Comparison of ENCODE assay signal across 12 mouse cellular contexts in genomic region chr2:21292669-21293151, GRCm38 (mm10).
A peak's percentile ranks its signal among the peaks of the same experiment; 100 is the strongest.
DNase-seq lines count a peak whose midpoint lies in the region; ATAC-seq and TF ChIP-seq lines count a peak whose summit lies in the region.
"Had no signal": no experiment of that assay in that cellular context is flagged by ENCODE, and none has a peak within 500 bp of the region (broad histone marks: within the 10 kb centered on the region; RNA-seq: fewer than 3 reads in every experiment).

No protein-coding gene starts in this region.

- H3K27ac ChIP-seq in midbrain, embryonic 11.5 days (ENCODE audit: low read depth, low read length) = no peak overlapping the region
- no peak overlapping the region for H3K27ac ChIP-seq in intestine, embryonic 16.5 days (ENCODE audit: low read length)
- no peak overlapping the region for H3K27ac ChIP-seq in intestine, postnatal 0 days (ENCODE audit: low read depth, low read length)
- H3K27ac ChIP-seq: liver, embryonic 15.5 days; stomach, embryonic 15.5 days had no signal

- peak; percentile 82 for ATAC-seq in midbrain, embryonic 11.5 days (ENCODE audit: low FRiP score)
- ATAC-seq in intestine, embryonic 16.5 days = no peak
- ATAC-seq in intestine, postnatal 0 days = no peak

- no peaks in the 10 kb centered on the region for H3K36me3 ChIP-seq in midbrain, embryonic 11.5 days (ENCODE audit: control insufficient read depth, insufficient read depth, low read length)
- H3K36me3 ChIP-seq in intestine, embryonic 16.5 days (ENCODE audit: control insufficient read depth, insufficient read depth, low read length) = no peaks in the 10 kb centered on the region
- H3K36me3 ChIP-seq in intestine, postnatal 0 days (ENCODE audit: control insufficient read depth, insufficient read depth) = no peaks in the 10 kb centered on the region
- H3K36me3 ChIP-seq: liver, embryonic 15.5 days; stomach, embryonic 15.5 days had no signal

- no peak overlapping the region for H3K9ac ChIP-seq in midbrain, embryonic 11.5 days (ENCODE audit: low read length)
- no peak overlapping the region for H3K9ac ChIP-seq in intestine, embryonic 16.5 days (ENCODE audit: low read depth, low read length)
- no peak overlapping the region for H3K9ac ChIP-seq in intestine, postnatal 0 days (ENCODE audit: low read depth, low read length)
- H3K9ac ChIP-seq: liver, embryonic 15.5 days; stomach, embryonic 15.5 days had no signal

- H3K4me3 ChIP-seq in midbrain, embryonic 11.5 days (ENCODE audit: low read depth, low read length) = no peak overlapping the region
- no peak overlapping the region for H3K4me3 ChIP-seq in intestine, embryonic 16.5 days (ENCODE audit: low read length)
- H3K4me3 ChIP-seq in intestine, postnatal 0 days (ENCODE audit: low read depth, low read length) = no peak overlapping the region
- H3K4me3 ChIP-seq: erythroblast, embryonic 14.5 days; liver, embryonic 15.5 days; stomach, embryonic 15.5 days had no signal

- TF ChIP-seq CTCF in intestine, postnatal 0 days (IDR thresholded peaks at IDR 0.05; ENCODE audit: low read depth) = no peak

- no peaks in the 10 kb centered on the region for H3K27me3 ChIP-seq in midbrain, embryonic 11.5 days (ENCODE audit: control insufficient read depth, insufficient read depth, low read length)
- no peaks in the 10 kb centered on the region for H3K27me3 ChIP-seq in intestine, embryonic 16.5 days (replicated peaks; ENCODE audit: control insufficient read depth, insufficient read depth, low read length)
- no peaks in the 10 kb centered on the region for H3K27me3 ChIP-seq in intestine, postnatal 0 days (replicated peaks; ENCODE audit: control insufficient read depth, insufficient read depth, low read length)
- H3K27me3 ChIP-seq: liver, embryonic 15.5 days; stomach, embryonic 15.5 days had no signal

- no peak overlapping the region for H3K4me2 ChIP-seq in midbrain, embryonic 11.5 days
- H3K4me2 ChIP-seq in intestine, embryonic 16.5 days (ENCODE audit: low read depth, low read length) = no peak overlapping the region
- H3K4me2 ChIP-seq in intestine, postnatal 0 days (replicated peaks; ENCODE audit: low read depth) = no peak overlapping the region
- H3K4me2 ChIP-seq: liver, embryonic 15.5 days; stomach, embryonic 15.5 days had no signal

- 39% methylated on average over 2 of the region's 2 CpGs for WGBS in midbrain, embryonic 11.5 days
- 67% methylated on average over 2 of the region's 2 CpGs for WGBS in intestine, embryonic 16.5 days
- WGBS in intestine, postnatal 0 days = 67% methylated on average over 2 of the region's 2 CpGs

- H3K4me1 ChIP-seq in midbrain, embryonic 11.5 days (ENCODE audit: control insufficient read depth, insufficient read depth, low read length) = no peaks in the 10 kb centered on the region
- H3K4me1 ChIP-seq in intestine, embryonic 16.5 days (ENCODE audit: control insufficient read depth, insufficient read depth, low read length) = no peaks in the 10 kb centered on the region
- H3K4me1 ChIP-seq in intestine, postnatal 0 days (replicated peaks; ENCODE audit: control insufficient read depth, insufficient read depth, low read length) = no peaks in the 10 kb centered on the region
- H3K4me1 ChIP-seq: liver, embryonic 15.5 days; stomach, embryonic 15.5 days had no signal

- no peaks in the 10 kb centered on the region for H3K9me3 ChIP-seq in midbrain, embryonic 11.5 days (ENCODE audit: control insufficient read depth, low read length)
- H3K9me3 ChIP-seq in intestine, embryonic 16.5 days (ENCODE audit: control insufficient read depth, low read length) = no peaks in the 10 kb centered on the region
- H3K9me3 ChIP-seq in intestine, postnatal 0 days (ENCODE audit: control insufficient read depth) = no peaks in the 10 kb centered on the region
- H3K9me3 ChIP-seq: liver, embryonic 15.5 days; stomach, embryonic 15.5 days had no signal

- DNase-seq in layer of hippocampus, adult 11-12 months (ENCODE audit: low spot score) = peak; percentile 27
- no peak for DNase-seq in layer of hippocampus, postnatal 25 days (ENCODE audit: extremely low spot score in 1 of 2, low spot score in 1 of 2)
- peak; percentile 31 to 46 for DNase-seq in frontal cortex, postnatal 36 days (ENCODE audit: low spot score in 2 of 2)
- DNase-seq in midbrain, embryonic 11.5 days (ENCODE audit: low spot score, missing footprints) = no peak
- DNase-seq in right cerebral cortex, postnatal 14 days = peak; percentile 14
- no peak for DNase-seq in liver
- DNase-seq: kidney, postnatal 10 days had no signal

Comparison
In these comparisons a context has a peak if more than half of its experiments do, and no peak if none do; other contexts are left out.
1. DNase-seq: peak in layer of hippocampus, adult 11-12 months (single experiment), frontal cortex, postnatal 36 days (2 of 2) and right cerebral cortex, postnatal 14 days (single experiment); none in layer of hippocampus, postnatal 25 days (0 of 2), midbrain, embryonic 11.5 days (single experiment) and liver (single experiment).